Comparison of ENCODE assay signal across 10 mouse cellular contexts in genomic region chr11:53761822-53762221, GRCm38 (mm10). TPM values are rescaled to one million over a fixed set of nuclear protein-coding genes. Genes with fewer than 3 reads are reported as not detected.
DNase-seq lines count a peak whose midpoint lies in the region; ATAC-seq and TF ChIP-seq lines count a peak whose summit lies in the region.
"Had no signal": no experiment of that assay in that cellular context is flagged by ENCODE, and none has a peak within 500 bp of the region (broad histone marks: within the 10 kb centered on the region; RNA-seq: fewer than 3 reads in every experiment).

No protein-coding gene starts in this region.

- no peaks in the 10 kb centered on the region for H3K9me3 ChIP-seq in liver, postnatal 0 days (ENCODE audit: low read length)
- H3K9me3 ChIP-seq: midbrain, embryonic 12.5 days had no signal

- peak overlapping the region; percentile 87; the same call in 1 of the 2 replicates for H3K4me2 ChIP-seq in liver, postnatal 0 days (ENCODE audit: low read depth, low read length)

- peak; percentile 42 for DNase-seq in cerebellum, adult 11-12 months
- no peak for DNase-seq in cerebellum, adult 8-10 months
- peak; percentile 85 for DNase-seq in 3134 (ENCODE audit: extremely low read depth, insufficient read length, low spot score)
- peak; percentile 43 to 49 for DNase-seq in cerebellum, postnatal 36 days
- DNase-seq in heart, postnatal 36 days, result peak; percentile 78 to 80
- peak; percentile 69 for DNase-seq in liver, postnatal 0 days
- peak; percentile 72 to 81 for DNase-seq in urinary bladder, postnatal 4 days (ENCODE audit: low spot score in 2 of 2)

- intact Hi-C loops in heart, postnatal 36 days (cut with DNase I), result loop anchor here (2.0 to 10.0 kb wide), 3 partner anchors 35 to 343 kb away; partner anchors contain the start of gene P4ha2

- TF ChIP-seq EP300 in liver, postnatal 0 days (IDR thresholded peaks at IDR 0.05; ENCODE audit: low read depth), result no peak

- no peak for ATAC-seq in liver, postnatal 0 days
- ATAC-seq in megakaryocyte, adult 5-6 weeks (ENCODE audit: poor library complexity, severe bottlenecking), result no peak

- peak overlapping the region; percentile 97 for H3K27ac ChIP-seq in liver, postnatal 0 days (ENCODE audit: low read depth)
- H3K27ac ChIP-seq: midbrain, embryonic 12.5 days had no signal

- 53% methylated on average over 2 of the region's 2 CpGs for WGBS in liver, postnatal 0 days (ENCODE audit: insufficient replicate concordance)

- TF ChIP-seq CTCF in liver, postnatal 0 days (IDR thresholded peaks at IDR 0.05; ENCODE audit: low read depth), result no peak

- no peak overlapping the region for H3K4me3 ChIP-seq in liver, postnatal 0 days (ENCODE audit: low read depth, low read length)
- H3K4me3 ChIP-seq: midbrain, embryonic 12.5 days had no signal

- no peaks in the 10 kb centered on the region for H3K36me3 ChIP-seq in liver, postnatal 0 days (replicated peaks; ENCODE audit: insufficient read depth, low read length)
- H3K36me3 ChIP-seq: midbrain, embryonic 12.5 days had no signal

- no peaks in the 10 kb centered on the region for H3K27me3 ChIP-seq in liver, postnatal 0 days (ENCODE audit: insufficient read depth, low read length)

- H3K9ac ChIP-seq in liver, postnatal 0 days (replicated peaks), result no peak overlapping the region
- H3K9ac ChIP-seq: midbrain, embryonic 12.5 days had no signal

- H3K4me1 ChIP-seq in liver, postnatal 0 days (ENCODE audit: insufficient read depth), result peaks cover 38% of the 10 kb centered on the region

RNA-seq across cellular contexts. Expression of gene Irf1, which starts 8.0 kb away (rescaled TPM):
- total RNA-seq in heart, postnatal 36 days (2021), result 10 to 100 TPM; 18.6 to 23.6 TPM
- polyA plus RNA-seq in liver, postnatal 0 days (2015; fragmentation: Nextera tagmentation; extraction: Ambion mirVana), result 22.0 and 24.5 TPM in 2 replicates
- 37.2 and 38.5 TPM in 2 replicates for total RNA-seq in megakaryocyte, adult 5-6 weeks (2015)
- 78.4 and 93.1 TPM in 2 replicates for total RNA-seq in megakaryocyte, adult 5-6 weeks (2017)

RNA-seq across cellular contexts. Expression of gene Gm17334, which starts 11.2 kb away (rescaled TPM):
- under 1 TPM in 1 of 2 experiments, not detected in 1; 0.60 TPM for total RNA-seq in heart, postnatal 36 days (2021)
- polyA plus RNA-seq in liver, postnatal 0 days (2015; fragmentation: Nextera tagmentation; extraction: Ambion mirVana), result 0.12 and 0.23 TPM in 2 replicates
- total RNA-seq in megakaryocyte, adult 5-6 weeks (2015), result not detected in 2 replicates
- total RNA-seq in megakaryocyte, adult 5-6 weeks (2017), result not detected in 2 replicates
- polyA plus RNA-seq: midbrain, embryonic 12.5 days had no signal

RNA-seq across cellular contexts. Expression of gene Il5, which starts 41.2 kb away (rescaled TPM):
- total RNA-seq in heart, postnatal 36 days (2021), result not detected
- not detected in 2 replicates for polyA plus RNA-seq in liver, postnatal 0 days (2015; fragmentation: Nextera tagmentation; extraction: Ambion mirVana)
- total RNA-seq in megakaryocyte, adult 5-6 weeks (2015), result not detected in 2 replicates
- not detected in 2 replicates for total RNA-seq in megakaryocyte, adult 5-6 weeks (2017)
- total RNA-seq: common myeloid progenitor, adult 5-6 weeks had no signal
- polyA plus RNA-seq: midbrain, embryonic 12.5 days had no signal

RNA-seq across cellular contexts. Expression of gene Rad50, which starts 54.7 kb away (rescaled TPM):
- 1 to 10 TPM; 6.9 to 8.1 TPM for total RNA-seq in heart, postnatal 36 days (2021)
- polyA plus RNA-seq in liver, postnatal 0 days (2015; fragmentation: Nextera tagmentation; extraction: Ambion mirVana), result 9.7 and 11.1 TPM in 2 replicates
- 23.9 and 26.7 TPM in 2 replicates for total RNA-seq in megakaryocyte, adult 5-6 weeks (2015)
- 33.7 and 38.1 TPM in 2 replicates for total RNA-seq in megakaryocyte, adult 5-6 weeks (2017)
